Mouse (Mus musculus) gonadal fat pad, adult 2 months (tissue): Measurements from ENCODE around the gene Gm49711. TPM values are rescaled to one million over a fixed set of nuclear protein-coding genes. Genes with fewer than 3 reads are reported as not detected.

ENCODE experiments used
- DNase-seq: peaks from one replicate; pipeline ENCODE4 v3.0.0-alpha.2; 2012; ENCODE audit warnings: low read depth
- polyA plus RNA-seq: library from polyadenylated mRNA; depleted of rRNA; stranded (reverse); fragments of >200 nt; gene quantifications from 2 replicates; pipeline ENCODE4 v1.2.3, GENCODE M21; 2012

Gm49711 gene
- polyA plus RNA-seq, 1 experiment, result 0.14 TPM

- no peak for DNase-seq
These were observed 60.9 kb downstream of the Gm49711 start for GRCm38 (mm10) chr16:92119013-92119515.

- no peak for DNase-seq
These were observed 62.9 kb downstream of the Gm49711 start for GRCm38 (mm10) chr16:92120899-92121531.

GRCm38 (mm10) chr16:92127226-92127625 is 69.1 kb downstream of the Gm49711 start:
- no peak for DNase-seq

GRCm38 (mm10) chr16:92127666-92128065 is 69.5 kb downstream of the Gm49711 start:
- DNase-seq, result no peak

- DNase-seq, result no peak
These were observed 71.7 kb downstream of the Gm49711 start for GRCm38 (mm10) chr16:92129843-92130242.

- DNase-seq, result peak; percentile 61
These were observed 74.4 kb downstream of the Gm49711 start for GRCm38 (mm10) chr16:92132511-92132910.

- DNase-seq, result no peak
These were observed 76.1 kb downstream of the Gm49711 start for GRCm38 (mm10) chr16:92134148-92134764.

GRCm38 (mm10) chr16:92136275-92136674 is 78.2 kb downstream of the Gm49711 start:
- no peak for DNase-seq

- DNase-seq, result no peak
These were observed 81.5 kb downstream of the Gm49711 start for GRCm38 (mm10) chr16:92139386-92140261.

- no peak for DNase-seq
These were observed 82.2 kb downstream of the Gm49711 start for GRCm38 (mm10) chr16:92140328-92140727.

GRCm38 (mm10) chr16:92141021-92141420 is 82.9 kb downstream of the Gm49711 start:
- no peak for DNase-seq

- DNase-seq, result no peak
These were observed 84.4 kb downstream of the Gm49711 start for GRCm38 (mm10) chr16:92142426-92143012.

- no peak for DNase-seq
These were observed 89.7 kb downstream of the Gm49711 start for GRCm38 (mm10) chr16:92147631-92148366.

- DNase-seq, result no peak
These were observed 90.2 kb downstream of the Gm49711 start for GRCm38 (mm10) chr16:92148367-92148728.

- DNase-seq, result no peak
These were observed 92.9 kb downstream of the Gm49711 start for GRCm38 (mm10) chr16:92150975-92151374.

- peak; percentile 71 for DNase-seq
These were observed 99.9 kb downstream of the Gm49711 start for GRCm38 (mm10) chr16:92158021-92158455.

GRCm38 (mm10) chr16:92158461-92159091 is 100.5 kb downstream of the Gm49711 start:
- no peak for DNase-seq

GRCm38 (mm10) chr16:92159114-92159513 is 101.0 kb downstream of the Gm49711 start:
- no peak for DNase-seq

GRCm38 (mm10) chr16:92162289-92162688 is 104.2 kb downstream of the Gm49711 start:
- no peak for DNase-seq

GRCm38 (mm10) chr16:92163545-92163944 is 105.4 kb downstream of the Gm49711 start:
- DNase-seq, result no peak

- no peak for DNase-seq
These were observed 117.9 kb downstream of the Gm49711 start for GRCm38 (mm10) chr16:92176052-92176451.
